Mouse (Mus musculus) lung, postnatal 0 days (tissue): ENCODE results near the gene Camta1.

Experiments
- CTCF ChIP-seq: IDR thresholded peaks from 2 replicates; pipeline ENCODE4 v1.5.1; 2016; ENCODE audit warnings: antibody characterized with exemption, mild to moderate bottlenecking
- EP300 ChIP-seq: IDR thresholded peaks from 2 replicates; pipeline ENCODE4 v1.6.1; 2016; ENCODE audit warnings: antibody characterized with exemption, mild to moderate bottlenecking, control low read depth

DNA sequence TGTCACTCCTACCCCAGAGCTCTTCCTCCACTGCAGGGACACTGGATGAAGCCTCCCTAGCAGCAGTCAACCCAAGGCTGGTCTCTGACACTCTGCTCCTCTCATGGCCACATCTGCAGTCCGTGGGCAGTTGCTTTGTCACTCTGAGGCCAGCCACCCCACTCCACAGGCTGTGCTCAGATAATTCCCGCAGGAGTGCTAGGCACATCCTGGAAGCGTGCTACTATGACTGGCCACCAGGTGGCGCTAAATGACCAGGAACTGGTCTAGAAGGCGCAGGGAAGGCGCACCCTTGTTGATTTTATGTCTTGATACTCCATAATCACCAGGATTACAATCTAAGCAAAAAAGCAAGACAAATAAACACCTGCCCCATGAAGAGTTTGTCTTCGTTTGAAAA lies 704.8 kb downstream of the Camta1 start:
- TF ChIP-seq CTCF (peak; percentile 98), EP300 (no peak)
